In the genomic region with DNA sequence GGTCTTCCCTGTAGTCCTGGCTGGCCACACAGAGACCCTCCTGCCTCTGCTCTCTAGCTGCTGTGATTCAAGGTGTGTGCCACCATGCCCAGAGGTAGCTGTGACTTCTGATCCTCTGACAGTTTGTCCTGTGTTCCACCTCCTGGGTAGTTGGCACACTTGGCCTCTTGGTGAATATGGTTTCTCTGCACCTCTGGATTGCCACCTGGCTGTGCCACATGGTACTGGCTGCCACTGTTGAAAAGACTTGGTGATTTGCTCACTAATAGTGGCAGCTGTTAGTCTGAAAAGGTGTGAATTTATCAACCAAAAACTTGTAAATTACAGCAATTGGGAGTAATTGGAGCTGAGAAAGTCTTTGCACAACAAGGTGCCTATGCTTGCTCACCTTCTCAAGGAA, we compare ENCODE assay signal across 20 mouse cellular contexts. TPM values are rescaled to one million over a fixed set of nuclear protein-coding genes. Genes with fewer than 3 reads are reported as not detected.
DNase-seq lines count a peak whose midpoint lies in the region; ATAC-seq and TF ChIP-seq lines count a peak whose summit lies in the region.
"Had no signal": no experiment of that assay in that cellular context is flagged by ENCODE, and none has a peak within 500 bp of the region (broad histone marks: within the 10 kb centered on the region; RNA-seq: fewer than 3 reads in every experiment).

No protein-coding gene starts in this region.

- H3K4me2 ChIP-seq in forebrain, embryonic 14.5 days (ENCODE audit: low read length) = no peak overlapping the region
- H3K4me2 ChIP-seq in forebrain, embryonic 15.5 days (replicated peaks) = no peak overlapping the region
- H3K4me2 ChIP-seq in kidney, postnatal 0 days (ENCODE audit: low read length) = no peak overlapping the region
- H3K4me2 ChIP-seq in lung, postnatal 0 days (replicated peaks; ENCODE audit: low read depth, low read length) = no peak overlapping the region
- H3K4me2 ChIP-seq: heart, embryonic 11.5 days; lung, embryonic 15.5 days; midbrain, embryonic 15.5 days; stomach, embryonic 15.5 days had no signal

- peaks cover 4% of the 10 kb centered on the region; the same call in 1 of the 2 replicates for H3K4me1 ChIP-seq in forebrain, embryonic 14.5 days (ENCODE audit: control insufficient read depth, insufficient read depth, low read length)
- peaks cover 14% of the 10 kb centered on the region for H3K4me1 ChIP-seq in forebrain, embryonic 15.5 days
- no peaks in the 10 kb centered on the region for H3K4me1 ChIP-seq in kidney, postnatal 0 days (replicated peaks; ENCODE audit: insufficient read depth, low read length)
- no peaks in the 10 kb centered on the region for H3K4me1 ChIP-seq in lung, postnatal 0 days (ENCODE audit: insufficient read depth, low read depth, low read length)
- H3K4me1 ChIP-seq: lung, embryonic 15.5 days; midbrain, embryonic 15.5 days; stomach, embryonic 15.5 days had no signal

- peak; percentile 46; the same call in 1 of the 2 replicates for TF ChIP-seq CTCF in kidney, postnatal 0 days (IDR thresholded peaks at IDR 0.05; ENCODE audit: low read depth)
- TF ChIP-seq CTCF in lung, postnatal 0 days (IDR thresholded peaks at IDR 0.05) = peak; percentile 52

- DNase-seq in forebrain, embryonic 14.5 days (ENCODE audit: low spot score) = peak; percentile 41
- DNase-seq in kidney, postnatal 0 days (ENCODE audit: low spot score) = no peak
- no peak for DNase-seq in kidney, adult 11 months
- DNase-seq in lung, postnatal 0 days (ENCODE audit: low spot score) = no peak
- DNase-seq in lung, postnatal 4 days = no peak
- peak; percentile 32 for DNase-seq in induced T-regulatory cell, adult 2 months (ENCODE audit: low read depth)
- DNase-seq in cerebellum, postnatal 25 days = no peak
- DNase-seq: adrenal gland, postnatal 10 days; cerebellum, adult 18-20 months; heart, postnatal 36 days; right cerebral cortex, adult 18-20 months had no signal

- H3K36me3 ChIP-seq in forebrain, embryonic 14.5 days (ENCODE audit: control insufficient read depth, insufficient read depth, low read length) = peaks cover 69% of the 10 kb centered on the region
- peaks cover 48% of the 10 kb centered on the region for H3K36me3 ChIP-seq in forebrain, embryonic 15.5 days
- peaks cover 41% of the 10 kb centered on the region for H3K36me3 ChIP-seq in kidney, postnatal 0 days (ENCODE audit: insufficient read depth, low read length)
- H3K36me3 ChIP-seq in lung, postnatal 0 days (ENCODE audit: insufficient read depth, low read length) = peaks cover 16% of the 10 kb centered on the region

- no peak overlapping the region for H3K27ac ChIP-seq in forebrain, embryonic 14.5 days (ENCODE audit: low read depth, low read length)
- no peak overlapping the region for H3K27ac ChIP-seq in forebrain, embryonic 15.5 days (replicated peaks)
- no peak overlapping the region for H3K27ac ChIP-seq in kidney, postnatal 0 days
- no peak overlapping the region for H3K27ac ChIP-seq in lung, postnatal 0 days (ENCODE audit: low read length)
- H3K27ac ChIP-seq: lung, embryonic 15.5 days; midbrain, embryonic 15.5 days; stomach, embryonic 15.5 days had no signal

- no peak overlapping the region for H3K4me3 ChIP-seq in forebrain, embryonic 14.5 days (ENCODE audit: low read depth, low read length)
- no peak overlapping the region for H3K4me3 ChIP-seq in forebrain, embryonic 15.5 days
- H3K4me3 ChIP-seq in kidney, postnatal 0 days (replicated peaks; ENCODE audit: low read depth, low read length) = no peak overlapping the region
- no peak overlapping the region for H3K4me3 ChIP-seq in lung, postnatal 0 days (ENCODE audit: low read depth, low read length)
- H3K4me3 ChIP-seq: lung, embryonic 15.5 days; midbrain, embryonic 15.5 days; stomach, embryonic 15.5 days had no signal

- H3K27me3 ChIP-seq in forebrain, embryonic 14.5 days (replicated peaks; ENCODE audit: control insufficient read depth, insufficient read depth, low read length) = no peaks in the 10 kb centered on the region
- no peaks in the 10 kb centered on the region for H3K27me3 ChIP-seq in forebrain, embryonic 15.5 days
- no peaks in the 10 kb centered on the region for H3K27me3 ChIP-seq in kidney, postnatal 0 days (ENCODE audit: insufficient read depth, low read length)
- H3K27me3 ChIP-seq in lung, postnatal 0 days (replicated peaks; ENCODE audit: insufficient read depth, low read length) = no peaks in the 10 kb centered on the region
- H3K27me3 ChIP-seq: lung, embryonic 15.5 days; midbrain, embryonic 15.5 days; stomach, embryonic 15.5 days had no signal

- ATAC-seq in forebrain, embryonic 14.5 days = no peak
- no peak for ATAC-seq in forebrain, embryonic 15.5 days (replicated peaks)
- no peak for ATAC-seq in kidney, postnatal 0 days (replicated peaks; ENCODE audit: low FRiP score, low read depth)
- no peak for ATAC-seq in lung, postnatal 0 days
- ATAC-seq: midbrain, embryonic 15.5 days had no signal

- no peak overlapping the region for H3K9ac ChIP-seq in forebrain, embryonic 14.5 days (ENCODE audit: low read length)
- H3K9ac ChIP-seq in forebrain, embryonic 15.5 days (replicated peaks) = no peak overlapping the region
- no peak overlapping the region for H3K9ac ChIP-seq in kidney, postnatal 0 days (ENCODE audit: low read depth, low read length)
- H3K9ac ChIP-seq in lung, postnatal 0 days (replicated peaks; ENCODE audit: low read depth) = no peak overlapping the region
- H3K9ac ChIP-seq: lung, embryonic 15.5 days; midbrain, embryonic 15.5 days; stomach, embryonic 15.5 days had no signal

- H3K9me3 ChIP-seq in forebrain, embryonic 14.5 days (replicated peaks; ENCODE audit: control insufficient read depth, low read length) = no peaks in the 10 kb centered on the region
- H3K9me3 ChIP-seq in forebrain, embryonic 15.5 days = no peaks in the 10 kb centered on the region
- H3K9me3 ChIP-seq in kidney, postnatal 0 days (replicated peaks; ENCODE audit: low read length) = no peaks in the 10 kb centered on the region
- no peaks in the 10 kb centered on the region for H3K9me3 ChIP-seq in lung, postnatal 0 days (ENCODE audit: low read length)
- H3K9me3 ChIP-seq: lung, embryonic 15.5 days; midbrain, embryonic 15.5 days; stomach, embryonic 15.5 days had no signal

- no peak for TF ChIP-seq EP300 in lung, postnatal 0 days (IDR thresholded peaks at IDR 0.05)

RNA-seq across cellular contexts. Expression of gene Ddx31, which starts 23.7 kb away (rescaled TPM):
- 13.5 and 15.7 TPM in 2 replicates for polyA plus RNA-seq in forebrain, embryonic 14.5 days (2014; fragmentation: Nextera tagmentation; extraction: Ambion mirVana)
- 17.2 and 17.3 TPM in 2 replicates for polyA plus RNA-seq in forebrain, embryonic 15.5 days (2015; fragmentation: Nextera tagmentation; extraction: Ambion mirVana)
- polyA plus RNA-seq in kidney, postnatal 0 days (2015; fragmentation: Nextera tagmentation; extraction: Ambion mirVana) = 8.7 and 9.7 TPM in 2 replicates
- polyA plus RNA-seq in lung, postnatal 0 days (2015; fragmentation: Nextera tagmentation; extraction: Ambion mirVana) = 5.9 and 6.8 TPM in 2 replicates

RNA-seq across cellular contexts. Expression of gene Gtf3c4, which starts 23.7 kb away (rescaled TPM):
- polyA plus RNA-seq in forebrain, embryonic 14.5 days (2014; fragmentation: Nextera tagmentation; extraction: Ambion mirVana) = 20.2 and 24.9 TPM in 2 replicates
- 21.8 and 23.1 TPM in 2 replicates for polyA plus RNA-seq in forebrain, embryonic 15.5 days (2015; fragmentation: Nextera tagmentation; extraction: Ambion mirVana)
- polyA plus RNA-seq in kidney, postnatal 0 days (2015; fragmentation: Nextera tagmentation; extraction: Ambion mirVana) = 9.3 and 9.9 TPM in 2 replicates
- 4.5 and 5.3 TPM in 2 replicates for polyA plus RNA-seq in lung, postnatal 0 days (2015; fragmentation: Nextera tagmentation; extraction: Ambion mirVana)

RNA-seq across cellular contexts. Expression of gene Barhl1, which starts 52.6 kb away (rescaled TPM):
- polyA plus RNA-seq in forebrain, embryonic 14.5 days (2014; fragmentation: Nextera tagmentation; extraction: Ambion mirVana) = 1.4 and 1.5 TPM in 2 replicates
- polyA plus RNA-seq in forebrain, embryonic 15.5 days (2015; fragmentation: Nextera tagmentation; extraction: Ambion mirVana) = 0.70 and 1.3 TPM in 2 replicates
- polyA plus RNA-seq in kidney, postnatal 0 days (2015; fragmentation: Nextera tagmentation; extraction: Ambion mirVana) = not detected in 2 replicates
- 0.06 TPM in 1 of 2 replicates, not detected in the other for polyA plus RNA-seq in lung, postnatal 0 days (2015; fragmentation: Nextera tagmentation; extraction: Ambion mirVana)
- polyA plus RNA-seq: heart, embryonic 11.5 days; kidney, embryonic 16.5 days; limb, embryonic 11.5 days; lung, embryonic 15.5 days; small intestine, adult 2 months; urinary bladder, adult 2 months had no signal

Comparison
In these comparisons a context has a peak if more than half of its experiments do, and no peak if none do; other contexts are left out.
1. DNase-seq: peak in forebrain, embryonic 14.5 days (single experiment) and induced T-regulatory cell, adult 2 months (single experiment); none in kidney, postnatal 0 days (single experiment), kidney, adult 11 months (single experiment), lung, postnatal 0 days (single experiment), lung, postnatal 4 days (0 of 2) and cerebellum, postnatal 25 days (0 of 2).